13 mouse cellular contexts compared by ENCODE assay signal in the genomic region with DNA sequence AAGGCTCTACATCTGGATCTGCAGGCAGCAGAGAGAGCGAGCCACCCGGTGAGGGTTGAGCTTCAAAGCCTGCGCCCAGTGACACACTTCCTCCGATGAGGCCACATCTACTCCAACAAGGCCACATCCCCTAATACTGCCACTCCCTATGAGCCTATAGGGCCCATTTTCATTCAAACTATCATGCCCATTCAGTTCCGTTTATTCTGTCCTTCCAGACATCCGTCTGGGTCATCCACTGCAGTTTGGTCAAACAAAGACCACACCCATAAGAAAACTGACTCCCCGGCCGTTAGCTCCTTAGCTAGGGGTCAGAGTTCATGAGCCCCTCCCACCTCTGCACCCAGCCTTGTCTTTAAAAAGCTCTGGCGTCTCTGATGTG. TPM values are rescaled to one million over a fixed set of nuclear protein-coding genes. Genes with fewer than 3 reads are reported as not detected.
DNase-seq lines count a peak whose midpoint lies in the region; ATAC-seq and TF ChIP-seq lines count a peak whose summit lies in the region.
"Had no signal": no experiment of that assay in that cellular context is flagged by ENCODE, and none has a peak within 500 bp of the region (broad histone marks: within the 10 kb centered on the region; RNA-seq: fewer than 3 reads in every experiment).

No protein-coding gene starts in this region.

- TF ChIP-seq CTCF in hindbrain, postnatal 0 days (IDR thresholded peaks at IDR 0.05; ENCODE audit: low read depth): no peak
- TF ChIP-seq CTCF in kidney, adult 2 months (conservative IDR thresholded peaks at IDR 0.05; ENCODE audit: insufficient read depth, insufficient read length, low read depth, low read length): no peak

- no peak for ATAC-seq in forebrain, embryonic 12.5 days (ENCODE audit: low FRiP score)
- ATAC-seq in forebrain, embryonic 11.5 days (replicated peaks; ENCODE audit: low FRiP score): no peak
- ATAC-seq in hindbrain, postnatal 0 days: no peak
- ATAC-seq in midbrain, embryonic 14.5 days (ENCODE audit: low FRiP score, low TSS enrichment): no peak

- no peak for DNase-seq in forebrain, embryonic 11.5 days (ENCODE audit: low spot score)
- peak; percentile 70 for DNase-seq in 416B (ENCODE audit: low read depth)
- DNase-seq in ZHBTc4 (ENCODE audit: low read depth, low spot score): peak; percentile 97
- DNase-seq in hindbrain, postnatal 0 days (ENCODE audit: low spot score): no peak
- DNase-seq in cerebellum, postnatal 10 days: no peak
- DNase-seq in midbrain, embryonic 14.5 days: no peak
- DNase-seq in kidney, adult 2 months: no peak
- DNase-seq: B cell, adult 2 months; lung, embryonic 14.5 days; thymus, postnatal 25 days had no signal

- TF ChIP-seq POLR2A in kidney, adult 2 months (IDR thresholded peaks at IDR 0.05; ENCODE audit: low read depth, low read length): no peak

- no peak overlapping the region for H3K4me2 ChIP-seq in forebrain, embryonic 12.5 days
- H3K4me2 ChIP-seq in forebrain, embryonic 11.5 days (ENCODE audit: low read depth, low read length, severe bottlenecking): no peak overlapping the region
- H3K4me2 ChIP-seq in hindbrain, postnatal 0 days (ENCODE audit: low read depth, low read length): no peak overlapping the region
- H3K4me2 ChIP-seq in midbrain, embryonic 14.5 days (ENCODE audit: low read length): no peak overlapping the region
- H3K4me2 ChIP-seq: kidney, embryonic 15.5 days; limb, embryonic 15.5 days; lung, embryonic 14.5 days had no signal

- H3K27ac ChIP-seq in forebrain, embryonic 12.5 days: peak overlapping the region; percentile 38; the same call in 1 of the 2 replicates
- no peak overlapping the region for H3K27ac ChIP-seq in forebrain, embryonic 11.5 days (ENCODE audit: low read depth, low read length)
- H3K27ac ChIP-seq in hindbrain, postnatal 0 days: peak overlapping the region; percentile 54; the same call in 1 of the 2 replicates
- no peak overlapping the region for H3K27ac ChIP-seq in midbrain, embryonic 14.5 days (replicated peaks; ENCODE audit: low read depth, low read length)
- H3K27ac ChIP-seq in kidney, adult 2 months (ENCODE audit: insufficient read depth, low read depth, low read length): no peak overlapping the region
- H3K27ac ChIP-seq: kidney, embryonic 15.5 days; limb, embryonic 15.5 days had no signal

- H3K36me3 ChIP-seq in forebrain, embryonic 12.5 days (replicated peaks): no peaks in the 10 kb centered on the region
- H3K36me3 ChIP-seq in forebrain, embryonic 11.5 days (ENCODE audit: control insufficient read depth, insufficient read depth, low read length): no peaks in the 10 kb centered on the region
- no peaks in the 10 kb centered on the region for H3K36me3 ChIP-seq in hindbrain, postnatal 0 days (ENCODE audit: insufficient read depth, low read length)
- H3K36me3 ChIP-seq in midbrain, embryonic 14.5 days (ENCODE audit: control insufficient read depth, insufficient read depth, low read length): no peaks in the 10 kb centered on the region
- no peaks in the 10 kb centered on the region for H3K36me3 ChIP-seq in kidney, adult 2 months (ENCODE audit: control insufficient read depth, insufficient read depth, low read length)
- H3K36me3 ChIP-seq: kidney, embryonic 15.5 days; limb, embryonic 15.5 days had no signal

- peaks cover 13% of the 10 kb centered on the region for H3K4me1 ChIP-seq in forebrain, embryonic 12.5 days
- peaks cover 2% of the 10 kb centered on the region; the same call in 1 of the 2 replicates for H3K4me1 ChIP-seq in forebrain, embryonic 11.5 days (replicated peaks; ENCODE audit: control insufficient read depth, insufficient read depth, low read length)
- H3K4me1 ChIP-seq in hindbrain, postnatal 0 days (ENCODE audit: insufficient read depth, low read length): peaks cover 3% of the 10 kb centered on the region; the same call in 1 of the 2 replicates
- no peaks in the 10 kb centered on the region for H3K4me1 ChIP-seq in midbrain, embryonic 14.5 days (ENCODE audit: control insufficient read depth, insufficient read depth, low read length)
- no peaks in the 10 kb centered on the region for H3K4me1 ChIP-seq in kidney, adult 2 months (ENCODE audit: control insufficient read depth, insufficient read depth, low read length)

- no peak overlapping the region for H3K9ac ChIP-seq in forebrain, embryonic 12.5 days
- H3K9ac ChIP-seq in forebrain, embryonic 11.5 days (ENCODE audit: low read length): no peak overlapping the region
- no peak overlapping the region for H3K9ac ChIP-seq in hindbrain, postnatal 0 days (replicated peaks; ENCODE audit: low read length)
- no peak overlapping the region for H3K9ac ChIP-seq in midbrain, embryonic 14.5 days (replicated peaks; ENCODE audit: low read length)
- H3K9ac ChIP-seq: kidney, embryonic 15.5 days; limb, embryonic 15.5 days had no signal

- H3K27me3 ChIP-seq in forebrain, embryonic 12.5 days: no peaks in the 10 kb centered on the region
- H3K27me3 ChIP-seq in forebrain, embryonic 11.5 days (ENCODE audit: control insufficient read depth, insufficient read depth, low read length): no peaks in the 10 kb centered on the region
- H3K27me3 ChIP-seq in hindbrain, postnatal 0 days (ENCODE audit: insufficient read depth, low read length): no peaks in the 10 kb centered on the region
- H3K27me3 ChIP-seq in midbrain, embryonic 14.5 days (ENCODE audit: control insufficient read depth, insufficient read depth, low read length): no peaks in the 10 kb centered on the region
- H3K27me3 ChIP-seq in kidney, adult 2 months (replicated peaks; ENCODE audit: control insufficient read depth, insufficient read depth, low read length): no peaks in the 10 kb centered on the region
- H3K27me3 ChIP-seq: limb, embryonic 15.5 days had no signal

- no peak overlapping the region for H3K4me3 ChIP-seq in forebrain, embryonic 12.5 days (replicated peaks)
- H3K4me3 ChIP-seq in forebrain, embryonic 11.5 days (ENCODE audit: low read depth, low read length): no peak overlapping the region
- H3K4me3 ChIP-seq in hindbrain, postnatal 0 days (ENCODE audit: low read length): no peak overlapping the region
- H3K4me3 ChIP-seq in midbrain, embryonic 14.5 days (replicated peaks; ENCODE audit: low read depth, low read length): no peak overlapping the region
- H3K4me3 ChIP-seq in kidney, adult 2 months (ENCODE audit: insufficient read depth, low read depth, low read length): no peak overlapping the region
- H3K4me3 ChIP-seq: kidney, embryonic 15.5 days; limb, embryonic 15.5 days had no signal

- no peaks in the 10 kb centered on the region for H3K9me3 ChIP-seq in forebrain, embryonic 12.5 days
- H3K9me3 ChIP-seq in forebrain, embryonic 11.5 days (ENCODE audit: control insufficient read depth, low read length): no peaks in the 10 kb centered on the region
- H3K9me3 ChIP-seq in hindbrain, postnatal 0 days (ENCODE audit: low read length): no peaks in the 10 kb centered on the region
- H3K9me3 ChIP-seq in midbrain, embryonic 14.5 days (ENCODE audit: control insufficient read depth, low read length): no peaks in the 10 kb centered on the region
- H3K9me3 ChIP-seq: kidney, embryonic 15.5 days; limb, embryonic 15.5 days had no signal

- 45% methylated on average over 9 of the region's 9 CpGs for WGBS in forebrain, embryonic 12.5 days
- WGBS in forebrain, embryonic 11.5 days: 46% methylated on average over 9 of the region's 9 CpGs
- WGBS in hindbrain, postnatal 0 days: 35% methylated on average over 9 of the region's 9 CpGs
- 41% methylated on average over 9 of the region's 9 CpGs for WGBS in midbrain, embryonic 14.5 days
- WGBS in kidney, adult 2 months: 66% methylated on average over 9 of the region's 9 CpGs

RNA-seq across cellular contexts. Expression of gene Itga6, which starts 26.4 kb away (rescaled TPM):
- polyA plus RNA-seq in forebrain, embryonic 12.5 days (2016; fragmentation: Nextera tagmentation; extraction: Ambion mirVana): 47.1 and 48.3 TPM in 2 replicates
- 54.2 and 59.5 TPM in 2 replicates for polyA plus RNA-seq in forebrain, embryonic 11.5 days (2014; fragmentation: Nextera tagmentation; extraction: Ambion mirVana)
- 46.7 and 50.0 TPM in 2 replicates for total RNA-seq in hindbrain, postnatal 0 days (2014; rRNA removed)
- 20.0 and 20.7 TPM in 2 replicates for polyA plus RNA-seq in hindbrain, postnatal 0 days (2015; fragmentation: Nextera tagmentation; extraction: Ambion mirVana)
- 15.9 and 21.6 TPM in 2 replicates for polyA plus RNA-seq in midbrain, embryonic 14.5 days (2014; fragmentation: Nextera tagmentation; extraction: Ambion mirVana)
- polyA plus RNA-seq in kidney, adult 2 months (2012; rRNA removed): 58.7 and 60.3 TPM in 2 replicates

Comparison
In these comparisons a context has a peak if more than half of its experiments do, and no peak if none do; other contexts are left out.
1. H3K27ac ChIP-seq: peak in forebrain, embryonic 12.5 days (single experiment) and hindbrain, postnatal 0 days (single experiment); none in forebrain, embryonic 11.5 days (single experiment), midbrain, embryonic 14.5 days (single experiment) and kidney, adult 2 months (single experiment).
2. DNase-seq: peak in 416B (single experiment) and ZHBTc4 (single experiment); none in forebrain, embryonic 11.5 days (single experiment), hindbrain, postnatal 0 days (single experiment), cerebellum, postnatal 10 days (0 of 2), midbrain, embryonic 14.5 days (single experiment) and kidney, adult 2 months (single experiment).